Mouse (Mus musculus) neutrophil, adult 59 days (primary cell): Measurements from ENCODE around the gene Rps17. TPM values are rescaled to one million over a fixed set of nuclear protein-coding genes. Genes with fewer than 3 reads are reported as not detected.

Experiments
- total RNA-seq, 2 experiments: library from RNA; stranded (reverse); gene quantifications; 1 replicate in 1 of 2; 2 replicates in 1 of 2; pipeline ENCODE4 v1.2.4; 2023

Rps17 gene
- 100 to 1,000 TPM; 767 to 843 TPM for total RNA-seq

GRCm38 (mm10) chr7:81344544-81345446 lies at the start of gene Rps17:
Gene Rps17 (minus strand): TSS chr7:81345254.

Other genes with a start within 250 kb of the Rps17 start
- gene Slc28a1, start 230.5 kb downstream of the Rps17 start, total RNA-seq: not detected
- gene Pde8a, start 131.7 kb downstream of the Rps17 start, total RNA-seq: 10 to 100 TPM; 17.7 to 18.6 TPM
- gene Cpeb1, start 110.2 kb upstream of the Rps17 start, total RNA-seq: not detected
- gene Ap3b2, start 148.7 kb upstream of the Rps17 start, total RNA-seq: not detected
- not detected for gene BC048679, start 153.0 kb upstream of the Rps17 start, total RNA-seq
- not detected for gene Fsd2, start 221.7 kb upstream of the Rps17 start, total RNA-seq
- gene Whamm, start 226.0 kb upstream of the Rps17 start, total RNA-seq: 10 to 100 TPM; 15.4 to 16.4 TPM